Mouse (Mus musculus): ENCODE results near the gene Hdgfl3. TPM values are rescaled to one million over a fixed set of nuclear protein-coding genes. Genes with fewer than 3 reads are reported as not detected.

The Hdgfl3 gene
- polyA plus RNA-seq, 1 experiment = 0.06 TPM

DNA sequence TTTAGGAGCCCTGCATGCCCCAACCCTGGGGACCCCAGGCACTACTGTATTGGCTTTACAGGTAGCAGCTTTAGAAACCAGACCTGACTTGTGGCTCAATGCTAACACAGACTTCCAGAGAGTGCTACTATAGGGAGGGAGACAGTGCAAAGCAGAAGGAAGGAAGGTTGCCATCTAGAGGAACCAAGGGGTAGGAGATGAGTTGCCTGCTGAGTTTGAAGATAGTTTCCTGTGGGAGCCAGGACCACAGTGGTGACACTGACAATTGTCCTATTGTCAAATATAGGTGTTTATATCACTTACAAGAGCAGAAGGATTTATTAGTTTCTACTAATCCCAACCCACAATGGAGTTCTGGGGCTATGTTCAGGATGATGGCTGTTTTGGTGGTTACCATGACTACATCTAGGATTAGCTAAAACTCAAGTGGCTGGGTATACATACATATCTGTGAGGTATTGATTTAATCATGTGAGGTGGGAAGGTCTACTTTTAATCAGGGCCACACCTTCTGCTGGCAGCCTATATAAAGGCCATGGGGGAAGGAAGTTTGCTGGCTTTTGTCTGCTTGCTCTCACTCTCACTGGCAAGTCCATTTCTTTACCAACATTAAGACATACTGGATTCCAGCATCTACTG is 20.1 kb upstream of the Hdgfl3 start:
- Histone ChIP-seq H3K36me3 (ENCODE audit: control insufficient read depth, insufficient read depth) (no peaks in the 10 kb centered on the region), H3K4me2 (ENCODE audit: low read depth) (no peak overlapping the region), H3ac (ENCODE audit: control insufficient read depth, insufficient read length) (no peak overlapping the region), H3K27me3 (ENCODE audit: control insufficient read depth, insufficient read depth, insufficient read length) (peaks cover 23% of the 10 kb centered on the region), H3K79me2 (ENCODE audit: control insufficient read depth, insufficient read depth) (no peaks in the 10 kb centered on the region), H3K4me3 (no peak overlapping the region)
- TF ChIP-seq POLR2A (IDR thresholded peaks at IDR 0.05; ENCODE audit: insufficient read length, low read depth) (no peak), TCF3 (IDR thresholded peaks at IDR 0.05; ENCODE audit: insufficient read length, low read depth) (no peak), MAX (IDR thresholded peaks at IDR 0.05; ENCODE audit: low read depth) (no peak), REST (IDR thresholded peaks at IDR 0.05; ENCODE audit: insufficient read depth, insufficient read length) (no peak), POLR2AphosphoS2 (IDR thresholded peaks at IDR 0.05; ENCODE audit: insufficient read length, low read depth) (no peak), MYOD1 (IDR thresholded peaks at IDR 0.05; ENCODE audit: control insufficient read depth in 1 of 3, insufficient read length in 2 of 3, low read depth in 2 of 3) (no peak), MYOG (IDR thresholded peaks at IDR 0.05; ENCODE audit: control insufficient read depth in 1 of 3, insufficient read depth in 1 of 3, insufficient read length in 2 of 3, low read depth in 2 of 3) (no peak), TCF12 (IDR thresholded peaks at IDR 0.05; ENCODE audit: insufficient read depth, poor library complexity, severe bottlenecking) (no peak), CEBPB (IDR thresholded peaks at IDR 0.05; ENCODE audit: insufficient read depth, poor library complexity, severe bottlenecking) (no peak), USF1 (IDR thresholded peaks at IDR 0.05; ENCODE audit: low read depth) (no peak), SRF (IDR thresholded peaks at IDR 0.05; ENCODE audit: control insufficient read depth, insufficient read length, low read depth) (no peak), E2F4 (IDR thresholded peaks at IDR 0.05; ENCODE audit: insufficient read depth) (no peak)

DNA sequence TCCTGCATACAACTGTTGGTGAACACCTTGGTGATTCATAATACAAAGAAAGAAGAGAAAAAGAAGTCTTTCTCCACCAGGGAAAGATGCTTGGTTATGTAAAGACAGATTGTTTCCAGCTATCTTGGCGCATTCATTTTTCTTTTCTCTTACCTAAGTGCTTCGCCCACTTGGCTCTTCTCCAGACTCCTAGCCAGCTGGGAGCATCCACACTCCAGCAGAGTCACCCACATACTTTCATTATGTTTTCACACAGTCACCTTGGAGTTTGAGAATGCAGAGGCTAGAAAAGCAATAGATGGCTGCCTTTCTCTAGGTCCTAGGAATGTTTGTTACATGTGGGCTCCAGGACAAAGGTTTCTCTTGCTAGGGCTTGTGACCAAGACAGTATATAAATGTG is 16.2 kb upstream of the Hdgfl3 start:
- H3ac ChIP-seq (ENCODE audit: control insufficient read depth, insufficient read length) = no peak overlapping the region
- no peak overlapping the region for H3K4me3 ChIP-seq
- TF ChIP-seq USF1 (IDR thresholded peaks at IDR 0.05; ENCODE audit: low read depth) (no peak), POLR2AphosphoS2 (IDR thresholded peaks at IDR 0.05; ENCODE audit: insufficient read length, low read depth) (no peak), MYOG (IDR thresholded peaks at IDR 0.05; ENCODE audit: control insufficient read depth in 1 of 3, insufficient read depth in 1 of 3, insufficient read length in 2 of 3, low read depth in 2 of 3) (no peak), TCF12 (IDR thresholded peaks at IDR 0.05; ENCODE audit: insufficient read depth, poor library complexity, severe bottlenecking) (no peak), TCF3 (IDR thresholded peaks at IDR 0.05; ENCODE audit: insufficient read length, low read depth) (no peak), MAX (IDR thresholded peaks at IDR 0.05; ENCODE audit: low read depth) (no peak), MYOD1 (IDR thresholded peaks at IDR 0.05; ENCODE audit: control insufficient read depth in 1 of 3, insufficient read length in 2 of 3, low read depth in 2 of 3) (no peak), SRF (IDR thresholded peaks at IDR 0.05; ENCODE audit: control insufficient read depth, insufficient read length, low read depth) (no peak), E2F4 (IDR thresholded peaks at IDR 0.05; ENCODE audit: insufficient read depth) (no peak), CEBPB (IDR thresholded peaks at IDR 0.05; ENCODE audit: insufficient read depth, poor library complexity, severe bottlenecking) (no peak), REST (IDR thresholded peaks at IDR 0.05; ENCODE audit: insufficient read depth, insufficient read length) (no peak), POLR2A (IDR thresholded peaks at IDR 0.05; ENCODE audit: insufficient read length, low read depth) (no peak)
- no peaks in the 10 kb centered on the region for H3K79me2 ChIP-seq (ENCODE audit: control insufficient read depth, insufficient read depth)
- no peaks in the 10 kb centered on the region for H3K36me3 ChIP-seq (ENCODE audit: control insufficient read depth, insufficient read depth)
- H3K4me2 ChIP-seq (ENCODE audit: low read depth) = no peak overlapping the region
- peaks cover 8% of the 10 kb centered on the region for H3K27me3 ChIP-seq (ENCODE audit: control insufficient read depth, insufficient read depth, insufficient read length)

DNA sequence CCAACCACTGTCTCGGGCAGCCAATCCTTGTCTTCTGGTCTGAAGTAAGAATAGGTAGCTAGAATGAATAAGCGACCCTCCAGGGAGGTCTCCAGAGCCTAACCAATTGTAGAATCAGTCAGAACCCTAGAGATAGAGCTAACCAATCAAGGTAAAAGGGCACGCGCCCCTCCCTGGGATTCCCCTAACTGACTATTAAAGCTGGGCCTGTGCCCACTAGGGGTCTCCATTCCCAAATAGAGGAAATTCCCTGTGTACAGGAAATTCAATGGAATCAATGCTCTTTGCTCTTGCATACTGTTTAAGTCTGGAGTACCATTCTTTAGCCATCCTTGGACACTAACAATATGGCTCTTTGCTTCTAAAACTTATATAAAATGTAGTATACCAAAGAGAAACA is 11.1 kb upstream of the Hdgfl3 start:
- H3K4me3 ChIP-seq = no peak overlapping the region
- no peaks in the 10 kb centered on the region for H3K79me2 ChIP-seq (ENCODE audit: control insufficient read depth, insufficient read depth)
- no peaks in the 10 kb centered on the region for H3K36me3 ChIP-seq (ENCODE audit: control insufficient read depth, insufficient read depth)
- no peak overlapping the region for H3ac ChIP-seq (ENCODE audit: control insufficient read depth, insufficient read length)
- H3K4me2 ChIP-seq (ENCODE audit: low read depth) = no peak overlapping the region
- no peaks in the 10 kb centered on the region for H3K27me3 ChIP-seq (ENCODE audit: control insufficient read depth, insufficient read depth, insufficient read length)
- TF ChIP-seq TCF12 (IDR thresholded peaks at IDR 0.05; ENCODE audit: insufficient read depth, poor library complexity, severe bottlenecking) (no peak), MYOG (IDR thresholded peaks at IDR 0.05; ENCODE audit: control insufficient read depth in 1 of 3, insufficient read depth in 1 of 3, insufficient read length in 2 of 3, low read depth in 2 of 3) (no peak), USF1 (IDR thresholded peaks at IDR 0.05; ENCODE audit: low read depth) (no peak), CEBPB (IDR thresholded peaks at IDR 0.05; ENCODE audit: insufficient read depth, poor library complexity, severe bottlenecking) (no peak), POLR2AphosphoS2 (IDR thresholded peaks at IDR 0.05; ENCODE audit: insufficient read length, low read depth) (no peak), E2F4 (IDR thresholded peaks at IDR 0.05; ENCODE audit: insufficient read depth) (no peak), POLR2A (IDR thresholded peaks at IDR 0.05; ENCODE audit: insufficient read length, low read depth) (no peak), SRF (IDR thresholded peaks at IDR 0.05; ENCODE audit: control insufficient read depth, insufficient read length, low read depth) (no peak), REST (IDR thresholded peaks at IDR 0.05; ENCODE audit: insufficient read depth, insufficient read length) (no peak), MYOD1 (IDR thresholded peaks at IDR 0.05; ENCODE audit: control insufficient read depth in 1 of 3, insufficient read length in 2 of 3, low read depth in 2 of 3) (no peak), TCF3 (IDR thresholded peaks at IDR 0.05; ENCODE audit: insufficient read length, low read depth) (no peak), MAX (IDR thresholded peaks at IDR 0.05; ENCODE audit: low read depth) (no peak)

- Histone ChIP-seq H3K79me2 (ENCODE audit: control insufficient read depth, insufficient read depth) (no peaks in the 10 kb centered on the region), H3K4me3 (no peak overlapping the region), H3K27me3 (ENCODE audit: control insufficient read depth, insufficient read depth, insufficient read length) (peaks cover 20% of the 10 kb centered on the region), H3ac (ENCODE audit: control insufficient read depth, insufficient read length) (no peak overlapping the region), H3K4me2 (ENCODE audit: low read depth) (no peak overlapping the region), H3K36me3 (ENCODE audit: control insufficient read depth, insufficient read depth) (no peaks in the 10 kb centered on the region)
- TF ChIP-seq REST (IDR thresholded peaks at IDR 0.05; ENCODE audit: insufficient read depth, insufficient read length) (no peak), E2F4 (IDR thresholded peaks at IDR 0.05; ENCODE audit: insufficient read depth) (no peak), SRF (IDR thresholded peaks at IDR 0.05; ENCODE audit: control insufficient read depth, insufficient read length, low read depth) (no peak), CEBPB (IDR thresholded peaks at IDR 0.05; ENCODE audit: insufficient read depth, poor library complexity, severe bottlenecking) (no peak), MYOD1 (IDR thresholded peaks at IDR 0.05; ENCODE audit: control insufficient read depth in 1 of 3, insufficient read length in 2 of 3, low read depth in 2 of 3) (no peak), POLR2A (IDR thresholded peaks at IDR 0.05; ENCODE audit: insufficient read length, low read depth) (no peak), USF1 (IDR thresholded peaks at IDR 0.05; ENCODE audit: low read depth) (no peak), MAX (IDR thresholded peaks at IDR 0.05; ENCODE audit: low read depth) (no peak), TCF12 (IDR thresholded peaks at IDR 0.05; ENCODE audit: insufficient read depth, poor library complexity, severe bottlenecking) (no peak), POLR2AphosphoS2 (IDR thresholded peaks at IDR 0.05; ENCODE audit: insufficient read length, low read depth) (no peak), MYOG (IDR thresholded peaks at IDR 0.05; ENCODE audit: control insufficient read depth in 1 of 3, insufficient read depth in 1 of 3, insufficient read length in 2 of 3, low read depth in 2 of 3) (no peak), TCF3 (IDR thresholded peaks at IDR 0.05; ENCODE audit: insufficient read length, low read depth) (no peak)
These were observed 533 bp upstream of the Hdgfl3 start for GRCm38 (mm10) chr7:81934806-81935205.

Data from myocyte (in vitro differentiated cells).